Mouse (Mus musculus): ENCODE results near the gene Creg1. TPM values are rescaled to one million over a fixed set of nuclear protein-coding genes. Genes with fewer than 3 reads are reported as not detected.

The Creg1 gene
- polyA plus RNA-seq, 1 experiment = 27.0 TPM

GRCm38 (mm10) chr1:165812775-165813174, 49.2 kb downstream of the Creg1 start:
- no peaks in the 10 kb centered on the region for H3K36me3 ChIP-seq (ENCODE audit: control insufficient read depth, insufficient read depth, low read length, poor library complexity, severe bottlenecking)
- H3K9me3 ChIP-seq (replicated peaks; ENCODE audit: control insufficient read depth, insufficient read depth, low read length, poor library complexity, severe bottlenecking) = no peaks in the 10 kb centered on the region
- no peaks in the 10 kb centered on the region for H3K27me3 ChIP-seq (ENCODE audit: control insufficient read depth, insufficient read depth, low read length, poor library complexity, severe bottlenecking)
- no peak overlapping the region for H3K9ac ChIP-seq (ENCODE audit: low read depth, poor library complexity, severe bottlenecking)
- no peak for TF ChIP-seq EP300 (IDR thresholded peaks at IDR 0.05; ENCODE audit: insufficient read depth, low read depth, low read length)
- TF ChIP-seq POLR2A (IDR thresholded peaks at IDR 0.05; ENCODE audit: insufficient read depth, low read length) = no peak
- no peak for TF ChIP-seq CTCF (IDR thresholded peaks at IDR 0.05; ENCODE audit: low read depth, low read length)
- H3K27ac ChIP-seq (ENCODE audit: insufficient read depth, low read length) = no peak overlapping the region
- H3K4me1 ChIP-seq (ENCODE audit: control insufficient read depth, insufficient read depth, low read length) = no peaks in the 10 kb centered on the region
- H3K4me3 ChIP-seq (ENCODE audit: low read depth, low read length) = no peak overlapping the region

GRCm38 (mm10) chr1:165814116-165814515, 50.6 kb downstream of the Creg1 start:
- Histone ChIP-seq H3K27me3 (ENCODE audit: control insufficient read depth, insufficient read depth, low read length, poor library complexity, severe bottlenecking) (no peaks in the 10 kb centered on the region), H3K27ac (ENCODE audit: insufficient read depth, low read length) (no peak overlapping the region), H3K4me1 (ENCODE audit: control insufficient read depth, insufficient read depth, low read length) (no peaks in the 10 kb centered on the region), H3K36me3 (ENCODE audit: control insufficient read depth, insufficient read depth, low read length, poor library complexity, severe bottlenecking) (no peaks in the 10 kb centered on the region), H3K4me3 (ENCODE audit: low read depth, low read length) (no peak overlapping the region), H3K9me3 (replicated peaks; ENCODE audit: control insufficient read depth, insufficient read depth, low read length, poor library complexity, severe bottlenecking) (no peaks in the 10 kb centered on the region), H3K9ac (ENCODE audit: low read depth, poor library complexity, severe bottlenecking) (no peak overlapping the region)
- TF ChIP-seq POLR2A (IDR thresholded peaks at IDR 0.05; ENCODE audit: insufficient read depth, low read length) (no peak), CTCF (IDR thresholded peaks at IDR 0.05; ENCODE audit: low read depth, low read length) (no peak), EP300 (IDR thresholded peaks at IDR 0.05; ENCODE audit: insufficient read depth, low read depth, low read length) (no peak)

GRCm38 (mm10) chr1:165814521-165815278, 51.2 kb downstream of the Creg1 start:
- TF ChIP-seq CTCF (IDR thresholded peaks at IDR 0.05; ENCODE audit: low read depth, low read length) = no peak
- no peak for TF ChIP-seq POLR2A (IDR thresholded peaks at IDR 0.05; ENCODE audit: insufficient read depth, low read length)
- no peak for TF ChIP-seq EP300 (IDR thresholded peaks at IDR 0.05; ENCODE audit: insufficient read depth, low read depth, low read length)
- Histone ChIP-seq H3K36me3 (ENCODE audit: control insufficient read depth, insufficient read depth, low read length, poor library complexity, severe bottlenecking) (no peaks in the 10 kb centered on the region), H3K4me1 (ENCODE audit: control insufficient read depth, insufficient read depth, low read length) (no peaks in the 10 kb centered on the region), H3K9me3 (replicated peaks; ENCODE audit: control insufficient read depth, insufficient read depth, low read length, poor library complexity, severe bottlenecking) (no peaks in the 10 kb centered on the region), H3K4me3 (ENCODE audit: low read depth, low read length) (no peak overlapping the region), H3K27ac (ENCODE audit: insufficient read depth, low read length) (no peak overlapping the region), H3K9ac (ENCODE audit: low read depth, poor library complexity, severe bottlenecking) (no peak overlapping the region), H3K27me3 (ENCODE audit: control insufficient read depth, insufficient read depth, low read length, poor library complexity, severe bottlenecking) (no peaks in the 10 kb centered on the region)

- Histone ChIP-seq H3K27me3 (ENCODE audit: control insufficient read depth, insufficient read depth, low read length, poor library complexity, severe bottlenecking) (no peaks in the 10 kb centered on the region), H3K4me1 (ENCODE audit: control insufficient read depth, insufficient read depth, low read length) (no peaks in the 10 kb centered on the region), H3K27ac (ENCODE audit: insufficient read depth, low read length) (no peak overlapping the region), H3K9me3 (replicated peaks; ENCODE audit: control insufficient read depth, insufficient read depth, low read length, poor library complexity, severe bottlenecking) (no peaks in the 10 kb centered on the region), H3K36me3 (ENCODE audit: control insufficient read depth, insufficient read depth, low read length, poor library complexity, severe bottlenecking) (no peaks in the 10 kb centered on the region), H3K9ac (ENCODE audit: low read depth, poor library complexity, severe bottlenecking) (no peak overlapping the region), H3K4me3 (ENCODE audit: low read depth, low read length) (no peak overlapping the region)
- no peak for TF ChIP-seq POLR2A (IDR thresholded peaks at IDR 0.05; ENCODE audit: insufficient read depth, low read length)
- TF ChIP-seq EP300 (IDR thresholded peaks at IDR 0.05; ENCODE audit: insufficient read depth, low read depth, low read length) = no peak
- no peak for TF ChIP-seq CTCF (IDR thresholded peaks at IDR 0.05; ENCODE audit: low read depth, low read length)
Measured at GRCm38 (mm10) chr1:165816391-165816790, 52.8 kb downstream of the Creg1 start.

- Histone ChIP-seq H3K9ac (ENCODE audit: low read depth, poor library complexity, severe bottlenecking) (no peak overlapping the region), H3K9me3 (replicated peaks; ENCODE audit: control insufficient read depth, insufficient read depth, low read length, poor library complexity, severe bottlenecking) (no peaks in the 10 kb centered on the region), H3K27ac (ENCODE audit: insufficient read depth, low read length) (no peak overlapping the region), H3K4me1 (ENCODE audit: control insufficient read depth, insufficient read depth, low read length) (no peaks in the 10 kb centered on the region), H3K27me3 (ENCODE audit: control insufficient read depth, insufficient read depth, low read length, poor library complexity, severe bottlenecking) (no peaks in the 10 kb centered on the region), H3K4me3 (ENCODE audit: low read depth, low read length) (no peak overlapping the region), H3K36me3 (ENCODE audit: control insufficient read depth, insufficient read depth, low read length, poor library complexity, severe bottlenecking) (no peaks in the 10 kb centered on the region)
- TF ChIP-seq CTCF (IDR thresholded peaks at IDR 0.05; ENCODE audit: low read depth, low read length) (no peak), EP300 (IDR thresholded peaks at IDR 0.05; ENCODE audit: insufficient read depth, low read depth, low read length) (no peak), POLR2A (IDR thresholded peaks at IDR 0.05; ENCODE audit: insufficient read depth, low read length) (no peak)
Measured at GRCm38 (mm10) chr1:165817264-165817663, 53.7 kb downstream of the Creg1 start.

GRCm38 (mm10) chr1:165818145-165818860, 54.8 kb downstream of the Creg1 start:
- Histone ChIP-seq H3K4me1 (ENCODE audit: control insufficient read depth, insufficient read depth, low read length) (no peaks in the 10 kb centered on the region), H3K9me3 (replicated peaks; ENCODE audit: control insufficient read depth, insufficient read depth, low read length, poor library complexity, severe bottlenecking) (no peaks in the 10 kb centered on the region), H3K9ac (ENCODE audit: low read depth, poor library complexity, severe bottlenecking) (no peak overlapping the region), H3K27ac (ENCODE audit: insufficient read depth, low read length) (no peak overlapping the region), H3K36me3 (ENCODE audit: control insufficient read depth, insufficient read depth, low read length, poor library complexity, severe bottlenecking) (no peaks in the 10 kb centered on the region), H3K4me3 (ENCODE audit: low read depth, low read length) (no peak overlapping the region), H3K27me3 (ENCODE audit: control insufficient read depth, insufficient read depth, low read length, poor library complexity, severe bottlenecking) (no peaks in the 10 kb centered on the region)
- TF ChIP-seq EP300 (IDR thresholded peaks at IDR 0.05; ENCODE audit: insufficient read depth, low read depth, low read length) (no peak), POLR2A (IDR thresholded peaks at IDR 0.05; ENCODE audit: insufficient read depth, low read length) (no peak), CTCF (IDR thresholded peaks at IDR 0.05; ENCODE audit: low read depth, low read length) (no peak)

Measured in ES-Bruce4 (cell line).